Mouse (Mus musculus) kidney, adult 2 months (tissue): ENCODE results near the gene Ubqln4. TPM values are rescaled to one million over a fixed set of nuclear protein-coding genes. Genes with fewer than 3 reads are reported as not detected.

Experiments used
- DNase-seq: peaks from one replicate; pipeline ENCODE4 v3.0.0; 2021
- H3K27ac ChIP-seq: fragments of 200-500 bp; 2 replicates; pipeline ENCODE4 v1.5.1; 2012; ENCODE audit warnings: low read depth, low read length, control low read depth, inconsistent platforms; ENCODE audit not compliant: insufficient read depth
- H3K27me3 ChIP-seq: fragments of 200-500 bp; replicated peaks from 2 replicates; pipeline ENCODE4 v1.6.1; 2012; ENCODE audit warnings: mild to moderate bottlenecking, moderate library complexity, low read length, inconsistent platforms; ENCODE audit not compliant: control insufficient read depth, insufficient read depth
- H3K36me3 ChIP-seq: fragments of 200-500 bp; 2 replicates; pipeline ENCODE4 v1.6.1; 2012; ENCODE audit warnings: mild to moderate bottlenecking, moderate library complexity, low read length, inconsistent platforms; ENCODE audit not compliant: control insufficient read depth, insufficient read depth
- H3K4me1 ChIP-seq: fragments of 200-500 bp; 2 replicates; pipeline ENCODE4 v1.6.1; 2011; ENCODE audit warnings: low read length; ENCODE audit not compliant: control insufficient read depth, insufficient read depth
- H3K4me3 ChIP-seq: fragments of 200-500 bp; 2 replicates; pipeline ENCODE4 v1.5.1; 2011; ENCODE audit warnings: mild to moderate bottlenecking, low read depth, low read length, control low read depth; ENCODE audit not compliant: insufficient read depth
- CTCF ChIP-seq: fragments of 200-500 bp; conservative IDR thresholded peaks from 2 replicates; pipeline ENCODE4 v1.5.1; 2011; ENCODE audit warnings: low read depth, mild to moderate bottlenecking, control low read depth, low read length, moderate library complexity, mixed read lengths; ENCODE audit not compliant: insufficient read depth, insufficient read length
- POLR2A ChIP-seq: fragments of 200-500 bp; IDR thresholded peaks from one replicate; pipeline ENCODE4 v1.6.1; 2011; ENCODE audit warnings: low read depth, low read length, control low read depth
- WGBS: fragments of 180-500 bp; shearing (Covaris S2); methylation state at CpG from one replicate; pipeline ENCODE4 v1.1.7; 2018; 5-methylcytosine and 5-hydroxymethylcytosine counted together
- polyA plus RNA-seq: library from polyadenylated mRNA; depleted of rRNA; stranded (reverse); fragments of >200 nt; gene quantifications from 2 replicates; pipeline ENCODE4 v1.2.3, GENCODE M21; 2012

Gene Ubqln4
- polyA plus RNA-seq, 1 experiment, result 59.9 TPM

DNA sequence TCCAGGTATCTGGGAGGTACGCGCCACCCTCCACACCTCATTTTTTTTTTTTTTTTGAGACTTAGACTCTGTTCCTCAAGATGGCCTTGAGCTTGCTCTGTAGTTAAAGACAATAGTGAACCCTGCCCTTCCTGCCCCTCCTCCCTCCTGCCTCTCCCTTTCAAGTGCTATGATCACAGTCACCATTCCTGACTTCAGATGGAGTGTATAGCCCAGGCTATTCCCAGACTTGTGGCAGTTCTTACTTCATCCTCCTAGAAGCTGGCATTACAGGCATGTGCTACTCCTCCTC lies 38.5 kb upstream of the Ubqln4 start:
- Histone ChIP-seq H3K27ac (no peak overlapping the region), H3K4me1 (peaks cover 11% of the 10 kb centered on the region; the same call in 1 of the 2 replicates), H3K27me3 (no peaks in the 10 kb centered on the region), H3K4me3 (no peak overlapping the region), H3K36me3 (no peaks in the 10 kb centered on the region)
- DNase-seq, result no peak
- WGBS, result 90% methylated on average over 2 of the region's 2 CpGs
- TF ChIP-seq CTCF (no peak), POLR2A (no peak)

DNA sequence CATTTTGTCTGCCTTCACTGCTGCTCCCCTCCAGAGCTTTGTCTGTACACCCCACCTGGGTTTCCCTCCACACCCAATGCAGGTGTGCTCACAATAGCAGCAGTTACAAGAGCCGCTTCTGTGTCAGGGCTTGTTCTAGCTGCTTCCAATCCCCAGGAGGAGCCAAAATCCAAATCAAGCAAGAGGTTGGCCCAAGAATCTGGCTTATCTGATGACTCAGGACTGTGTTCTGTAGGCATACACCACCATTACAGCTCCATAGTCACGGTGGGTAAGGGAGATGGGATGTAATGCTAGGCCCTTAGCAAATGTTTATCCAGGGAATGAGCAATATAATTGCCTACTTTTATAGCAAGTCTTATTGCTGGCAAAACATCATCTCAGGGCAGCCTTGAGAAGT lies 37.2 kb upstream of the Ubqln4 start:
- Histone ChIP-seq H3K27me3 (no peaks in the 10 kb centered on the region), H3K27ac (no peak overlapping the region), H3K4me1 (peaks cover 3% of the 10 kb centered on the region; the same call in 1 of the 2 replicates), H3K4me3 (no peak overlapping the region), H3K36me3 (no peaks in the 10 kb centered on the region)
- 80% methylated on average over 2 of the region's 2 CpGs for WGBS
- no peak for DNase-seq
- TF ChIP-seq CTCF (no peak), POLR2A (no peak)

DNA sequence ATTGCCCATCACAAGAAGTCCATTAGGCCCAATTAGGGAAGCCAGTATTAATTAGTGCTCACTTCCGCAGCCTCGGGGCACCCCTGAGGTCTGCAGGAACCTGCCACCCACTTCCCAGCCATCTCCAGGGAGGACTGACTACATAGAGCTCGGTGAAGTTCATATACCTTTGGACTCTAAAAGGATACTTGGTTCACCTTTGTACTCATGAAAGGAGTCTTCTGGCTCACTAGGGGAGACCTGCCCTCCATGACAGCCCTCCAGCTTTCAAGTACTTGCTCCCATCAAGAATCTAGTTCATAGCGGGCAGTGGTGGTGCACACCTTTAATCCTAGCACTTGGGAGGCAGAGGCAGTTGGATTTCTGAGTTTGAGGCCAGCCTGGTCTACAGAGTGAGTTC lies 35.1 kb upstream of the Ubqln4 start:
- WGBS, result 59% methylated on average over 4 of the region's 4 CpGs
- TF ChIP-seq POLR2A (no peak), CTCF (no peak)
- Histone ChIP-seq H3K4me1 (0 out of 2 replicates have a peak, but pooled peaks cover 1% of the 10 kb centered on the region), H3K27me3 (no peaks in the 10 kb centered on the region), H3K27ac (no peak overlapping the region), H3K4me3 (no peak overlapping the region), H3K36me3 (no peaks in the 10 kb centered on the region)
- peak; percentile 52 for DNase-seq

DNA sequence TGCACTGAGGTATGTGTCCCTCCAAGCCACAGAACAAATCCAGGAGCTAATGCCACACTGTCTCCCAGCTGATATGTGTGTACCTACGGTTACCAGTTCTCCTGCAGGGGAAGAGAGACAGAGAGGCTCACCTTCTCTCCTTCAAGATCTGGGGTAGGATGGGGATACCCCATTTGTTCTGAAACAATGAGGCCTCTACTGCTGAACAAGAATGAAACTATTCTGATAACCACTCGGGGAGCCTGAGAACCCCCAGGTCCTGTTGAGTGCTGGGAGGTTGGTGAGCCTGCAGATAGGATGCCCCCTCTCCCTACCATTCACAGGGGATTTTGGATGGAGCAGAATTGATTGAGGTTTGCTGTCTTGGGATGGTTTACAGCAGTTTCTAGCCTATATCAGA lies 33.5 kb upstream of the Ubqln4 start:
- WGBS, result 95% methylated on average over 2 of the region's 2 CpGs
- DNase-seq, result no peak
- no peak for TF ChIP-seq CTCF
- no peak for TF ChIP-seq POLR2A

DNA sequence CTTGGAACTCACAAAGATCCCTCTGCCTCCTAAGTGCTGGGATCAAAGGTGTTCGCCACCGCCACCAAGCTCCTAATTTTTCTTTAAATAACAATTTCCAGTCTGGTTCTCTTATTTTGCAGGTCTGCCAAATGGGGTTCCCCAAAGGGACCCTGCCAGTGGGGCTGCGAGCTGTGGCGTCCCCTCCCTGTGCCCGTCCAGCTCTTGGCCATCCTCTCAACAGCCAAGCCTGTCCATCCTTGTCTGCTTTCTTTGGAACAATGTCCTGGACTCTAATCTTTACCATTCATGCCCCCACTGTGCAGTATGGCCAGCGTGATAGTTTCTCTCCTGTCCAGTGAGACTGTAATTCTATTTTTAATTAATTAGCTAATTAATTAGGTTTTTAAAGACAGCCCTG lies 32.4 kb upstream of the Ubqln4 start:
- Histone ChIP-seq H3K4me1 (no peaks in the 10 kb centered on the region), H3K27me3 (no peaks in the 10 kb centered on the region), H3K4me3 (no peak overlapping the region), H3K27ac (no peak overlapping the region), H3K36me3 (no peaks in the 10 kb centered on the region)
- TF ChIP-seq CTCF (no peak), POLR2A (no peak)
- 93% methylated on average over 6 of the region's 6 CpGs for WGBS
- no peak for DNase-seq

More for the DNA sequence above, 33.5 kb upstream of the Ubqln4 start:
- no peaks in the 10 kb centered on the region for H3K27me3 ChIP-seq
- no peak overlapping the region for H3K27ac ChIP-seq
- H3K4me1 ChIP-seq, result no peaks in the 10 kb centered on the region
- no peaks in the 10 kb centered on the region for H3K36me3 ChIP-seq
- H3K4me3 ChIP-seq, result no peak overlapping the region

DNA sequence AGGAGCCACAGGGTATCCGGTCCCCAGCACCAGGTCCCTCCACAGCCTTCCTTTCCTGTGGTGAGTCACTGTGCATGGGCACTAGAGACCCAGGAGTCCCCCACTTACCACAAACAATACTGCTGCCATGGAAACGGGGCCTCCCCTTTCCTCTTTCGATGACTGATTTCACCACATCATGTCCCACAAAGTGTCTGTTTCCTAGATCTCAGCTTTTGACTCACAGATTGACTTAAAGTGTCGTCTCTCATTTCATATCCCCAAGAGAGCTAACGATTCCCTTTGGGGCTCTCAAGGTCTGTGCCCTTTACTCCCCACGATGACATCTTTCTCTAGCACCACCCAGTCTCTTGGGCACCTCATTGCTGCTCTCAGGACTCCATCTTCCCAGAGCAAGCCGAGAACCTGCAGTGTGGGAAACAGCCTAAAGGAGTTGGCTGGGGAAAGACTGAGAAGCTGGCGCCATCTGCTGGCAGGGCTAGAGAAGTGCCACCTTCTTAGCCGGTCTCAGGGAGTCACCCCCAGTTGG lies 31.7 kb upstream of the Ubqln4 start:
- 28% methylated on average over 9 of the region's 9 CpGs for WGBS
- Histone ChIP-seq H3K4me1 (no peaks in the 10 kb centered on the region), H3K27ac (no peak overlapping the region), H3K4me3 (no peak overlapping the region), H3K27me3 (no peaks in the 10 kb centered on the region), H3K36me3 (no peaks in the 10 kb centered on the region)
- DNase-seq, result peak; percentile 75
- peak; percentile 96 for TF ChIP-seq CTCF
- no peak for TF ChIP-seq POLR2A

DNA sequence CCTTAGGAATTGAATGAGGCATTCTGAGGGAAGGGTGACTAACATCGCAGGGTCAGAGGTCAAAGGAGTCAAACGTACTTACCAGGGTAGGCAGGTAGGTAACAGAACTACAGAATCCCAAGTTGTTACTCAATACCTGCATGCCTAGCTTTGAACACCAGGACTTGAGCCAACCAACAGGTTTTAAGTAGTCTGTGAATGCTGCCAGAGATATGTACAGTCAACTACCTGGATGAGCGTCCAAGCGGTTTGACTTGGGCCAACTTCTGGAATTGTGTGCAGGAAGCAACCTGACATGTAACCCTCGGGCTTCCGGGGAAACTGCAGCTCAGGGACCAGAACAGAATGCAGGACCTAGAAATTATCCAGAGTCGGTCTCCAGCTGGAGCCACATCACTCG lies 30.5 kb upstream of the Ubqln4 start:
- Histone ChIP-seq H3K27ac (no peak overlapping the region), H3K4me3 (no peak overlapping the region), H3K27me3 (no peaks in the 10 kb centered on the region), H3K4me1 (no peaks in the 10 kb centered on the region), H3K36me3 (no peaks in the 10 kb centered on the region)
- no peak for DNase-seq
- WGBS, result 58% methylated on average over 8 of the region's 8 CpGs
- TF ChIP-seq CTCF (no peak), POLR2A (no peak)

DNA sequence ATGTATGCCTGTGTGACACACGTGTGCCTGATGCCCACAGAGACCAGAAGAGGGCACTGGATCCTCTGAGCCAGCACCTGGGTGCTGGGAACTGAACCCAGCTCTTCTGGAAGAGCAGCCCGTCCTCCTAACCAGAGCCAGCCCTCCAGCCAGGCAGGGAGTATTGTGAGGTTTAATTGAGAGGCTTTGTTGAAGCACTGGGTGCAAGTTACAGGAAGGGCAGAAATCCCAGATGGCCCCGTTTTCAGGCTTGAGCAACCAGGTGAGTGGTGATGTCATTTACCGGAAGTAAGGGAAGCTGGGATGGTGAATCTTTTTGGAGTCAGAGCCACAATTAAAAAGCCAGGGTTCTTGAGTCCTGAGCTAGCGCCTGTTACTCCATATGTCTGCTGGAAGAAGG lies 28.5 kb upstream of the Ubqln4 start:
- no peak for DNase-seq
- TF ChIP-seq POLR2A (no peak), CTCF (no peak)
- no peak overlapping the region for H3K27ac ChIP-seq
- no peaks in the 10 kb centered on the region for H3K27me3 ChIP-seq
- WGBS, result 92% methylated on average over 5 of the region's 5 CpGs
- H3K4me3 ChIP-seq, result no peak overlapping the region
- no peaks in the 10 kb centered on the region for H3K36me3 ChIP-seq
- H3K4me1 ChIP-seq, result 0 out of 2 replicates have a peak, but pooled peaks cover 2% of the 10 kb centered on the region
